Mouse (Mus musculus): Measurements from ENCODE around the gene Dus4l.

The Dus4l gene

GRCm38 (mm10) chr12:31592011-31592410 lies 62.6 kb downstream of the Dus4l start:
- DNase-seq (ENCODE audit: low spot score in 2 of 2): no peak

Measured in frontal cortex, postnatal 14 days (tissue).